In genomic region chr15:84846216-84846615, GRCm38 (mm10) we compare ENCODE assay signal across 21 mouse cellular contexts. TPM values are rescaled to one million over a fixed set of nuclear protein-coding genes. Genes with fewer than 3 reads are reported as not detected.
A peak's percentile ranks its signal among the peaks of the same experiment; 100 is the strongest.
DNase-seq lines count a peak whose midpoint lies in the region; ATAC-seq and TF ChIP-seq lines count a peak whose summit lies in the region.
"Had no signal": no experiment of that assay in that cellular context is flagged by ENCODE, and none has a peak within 500 bp of the region (broad histone marks: within the 10 kb centered on the region; RNA-seq: fewer than 3 reads in every experiment).

No protein-coding gene starts in this region.

- peaks cover 5% of the 10 kb centered on the region; the same call in 1 of the 2 replicates for H3K36me3 ChIP-seq in forebrain, embryonic 14.5 days (ENCODE audit: control insufficient read depth, insufficient read depth, low read length)
- no peaks in the 10 kb centered on the region for H3K36me3 ChIP-seq in forebrain, postnatal 0 days (ENCODE audit: insufficient read depth)
- H3K36me3 ChIP-seq in hindbrain, postnatal 0 days (ENCODE audit: insufficient read depth, low read length) = no peaks in the 10 kb centered on the region
- peaks cover 2% of the 10 kb centered on the region; the same call in 1 of the 2 replicates for H3K36me3 ChIP-seq in hindbrain, embryonic 12.5 days
- H3K36me3 ChIP-seq: embryonic facial prominence, embryonic 10.5 days; heart, embryonic 15.5 days had no signal

- H3K27me3 ChIP-seq in forebrain, embryonic 14.5 days (replicated peaks; ENCODE audit: control insufficient read depth, insufficient read depth, low read length) = no peaks in the 10 kb centered on the region
- no peaks in the 10 kb centered on the region for H3K27me3 ChIP-seq in forebrain, postnatal 0 days (ENCODE audit: insufficient read depth, low read length)
- no peaks in the 10 kb centered on the region for H3K27me3 ChIP-seq in hindbrain, postnatal 0 days (ENCODE audit: insufficient read depth, low read length)
- H3K27me3 ChIP-seq in hindbrain, embryonic 12.5 days = no peaks in the 10 kb centered on the region
- H3K27me3 ChIP-seq: heart, embryonic 15.5 days; Patski had no signal

- no peak overlapping the region for H3K4me2 ChIP-seq in forebrain, embryonic 14.5 days (ENCODE audit: low read length)
- H3K4me2 ChIP-seq in forebrain, postnatal 0 days (ENCODE audit: low read depth) = no peak overlapping the region
- no peak overlapping the region for H3K4me2 ChIP-seq in hindbrain, postnatal 0 days (ENCODE audit: low read depth, low read length)
- no peak overlapping the region for H3K4me2 ChIP-seq in hindbrain, embryonic 12.5 days (replicated peaks)
- H3K4me2 ChIP-seq: heart, embryonic 11.5 days; heart, embryonic 15.5 days had no signal

- peak; percentile 0 for DNase-seq in cerebellum, adult 8-10 months
- no peak for DNase-seq in cerebellum, adult 9-11 months
- DNase-seq in forebrain, embryonic 14.5 days (ENCODE audit: low spot score) = peak; percentile 53
- no peak for DNase-seq in forebrain, postnatal 0 days
- DNase-seq in hindbrain, postnatal 0 days (ENCODE audit: low spot score) = peak; percentile 40
- peak; percentile 46 for DNase-seq in MN1 (ENCODE audit: low spot score)
- DNase-seq in embryo, embryonic 10 days (ENCODE audit: low spot score) = no peak
- DNase-seq: adrenal gland, postnatal 14 days; cerebellum, postnatal 36 days; gastrocnemius, postnatal 14 days; heart, adult 2 months; heart, postnatal 14 days; kidney, adult 11 months; kidney, adult 9 months had no signal

- no peaks in the 10 kb centered on the region for H3K9me3 ChIP-seq in forebrain, embryonic 14.5 days (replicated peaks; ENCODE audit: control insufficient read depth, low read length)
- H3K9me3 ChIP-seq in forebrain, postnatal 0 days (ENCODE audit: low read length) = no peaks in the 10 kb centered on the region
- H3K9me3 ChIP-seq in hindbrain, postnatal 0 days (ENCODE audit: low read length) = no peaks in the 10 kb centered on the region
- no peaks in the 10 kb centered on the region for H3K9me3 ChIP-seq in hindbrain, embryonic 12.5 days (replicated peaks)
- H3K9me3 ChIP-seq: embryonic facial prominence, embryonic 10.5 days; heart, embryonic 15.5 days had no signal

- WGBS in forebrain, embryonic 14.5 days = 29% methylated on average over 3 of the region's 3 CpGs
- 20% methylated on average over 3 of the region's 3 CpGs for WGBS in forebrain, postnatal 0 days
- 41% methylated on average over 3 of the region's 3 CpGs for WGBS in hindbrain, postnatal 0 days
- WGBS in hindbrain, embryonic 12.5 days = 61% methylated on average over 3 of the region's 3 CpGs

- H3K4me1 ChIP-seq in forebrain, embryonic 14.5 days (ENCODE audit: control insufficient read depth, insufficient read depth, low read length) = peaks cover 62% of the 10 kb centered on the region
- H3K4me1 ChIP-seq in forebrain, postnatal 0 days (ENCODE audit: insufficient read depth) = peaks cover 25% of the 10 kb centered on the region
- peaks cover 3% of the 10 kb centered on the region; the same call in 1 of the 2 replicates for H3K4me1 ChIP-seq in hindbrain, postnatal 0 days (ENCODE audit: insufficient read depth, low read length)
- peaks cover 93% of the 10 kb centered on the region for H3K4me1 ChIP-seq in hindbrain, embryonic 12.5 days

- no peak overlapping the region for H3K27ac ChIP-seq in forebrain, embryonic 14.5 days (ENCODE audit: low read depth, low read length)
- H3K27ac ChIP-seq in forebrain, postnatal 0 days (ENCODE audit: low read depth, low read length) = no peak overlapping the region
- H3K27ac ChIP-seq in hindbrain, postnatal 0 days = no peak overlapping the region
- no peak overlapping the region for H3K27ac ChIP-seq in hindbrain, embryonic 12.5 days
- H3K27ac ChIP-seq: embryonic facial prominence, embryonic 10.5 days; heart, adult 2 months; heart, embryonic 15.5 days had no signal

- TF ChIP-seq CTCF in forebrain, postnatal 0 days (IDR thresholded peaks at IDR 0.05; ENCODE audit: low read depth) = no peak
- TF ChIP-seq CTCF in hindbrain, postnatal 0 days (IDR thresholded peaks at IDR 0.05; ENCODE audit: low read depth) = no peak

- ATAC-seq in forebrain, embryonic 14.5 days = no peak
- ATAC-seq in forebrain, postnatal 0 days = no peak
- ATAC-seq in hindbrain, postnatal 0 days = no peak
- ATAC-seq in hindbrain, embryonic 12.5 days (ENCODE audit: low FRiP score) = no peak
- ATAC-seq: activated CD4-positive, CD25-positive, alpha-beta regulatory T cell, adult 4 months; hindbrain, embryonic 16.5 days; Patski had no signal

- no peak overlapping the region for H3K4me3 ChIP-seq in forebrain, embryonic 14.5 days (ENCODE audit: low read depth, low read length)
- H3K4me3 ChIP-seq in forebrain, postnatal 0 days (ENCODE audit: low read depth, low read length) = no peak overlapping the region
- no peak overlapping the region for H3K4me3 ChIP-seq in hindbrain, postnatal 0 days (ENCODE audit: low read length)
- no peak overlapping the region for H3K4me3 ChIP-seq in hindbrain, embryonic 12.5 days
- H3K4me3 ChIP-seq: embryonic facial prominence, embryonic 10.5 days; heart, adult 2 months; heart, embryonic 15.5 days had no signal

- H3K9ac ChIP-seq in forebrain, embryonic 14.5 days (ENCODE audit: low read length) = no peak overlapping the region
- no peak overlapping the region for H3K9ac ChIP-seq in forebrain, postnatal 0 days
- H3K9ac ChIP-seq in hindbrain, postnatal 0 days (replicated peaks; ENCODE audit: low read length) = no peak overlapping the region
- H3K9ac ChIP-seq in hindbrain, embryonic 12.5 days = no peak overlapping the region
- H3K9ac ChIP-seq: heart, embryonic 15.5 days had no signal

RNA-seq across cellular contexts. Expression of gene Phf21b, which starts 9.6 kb away (rescaled TPM):
- polyA plus RNA-seq in forebrain, embryonic 14.5 days (2014; fragmentation: Nextera tagmentation; extraction: Ambion mirVana) = 30.0 and 32.9 TPM in 2 replicates
- 13.5 and 20.0 TPM in 2 replicates for total RNA-seq in forebrain, postnatal 0 days (2014; rRNA removed)
- polyA plus RNA-seq in forebrain, postnatal 0 days (2015; fragmentation: Nextera tagmentation; extraction: Ambion mirVana) = 2.5 and 2.7 TPM in 2 replicates
- 22.8 and 29.7 TPM in 2 replicates for total RNA-seq in hindbrain, postnatal 0 days (2014; rRNA removed)
- polyA plus RNA-seq in hindbrain, postnatal 0 days (2015; fragmentation: Nextera tagmentation; extraction: Ambion mirVana) = 2.2 and 2.5 TPM in 2 replicates
- polyA plus RNA-seq in hindbrain, embryonic 12.5 days (2016; fragmentation: Nextera tagmentation; extraction: Ambion mirVana) = 16.5 and 18.0 TPM in 2 replicates

Comparison
In these comparisons a context has a peak if more than half of its experiments do, and no peak if none do; other contexts are left out.
1. DNase-seq: peak in cerebellum, adult 8-10 months (single experiment), forebrain, embryonic 14.5 days (single experiment), hindbrain, postnatal 0 days (single experiment) and MN1 (single experiment); none in cerebellum, adult 9-11 months (single experiment), forebrain, postnatal 0 days (single experiment) and embryo, embryonic 10 days (single experiment).